8 mouse cellular contexts compared by ENCODE assay signal in the genomic region with DNA sequence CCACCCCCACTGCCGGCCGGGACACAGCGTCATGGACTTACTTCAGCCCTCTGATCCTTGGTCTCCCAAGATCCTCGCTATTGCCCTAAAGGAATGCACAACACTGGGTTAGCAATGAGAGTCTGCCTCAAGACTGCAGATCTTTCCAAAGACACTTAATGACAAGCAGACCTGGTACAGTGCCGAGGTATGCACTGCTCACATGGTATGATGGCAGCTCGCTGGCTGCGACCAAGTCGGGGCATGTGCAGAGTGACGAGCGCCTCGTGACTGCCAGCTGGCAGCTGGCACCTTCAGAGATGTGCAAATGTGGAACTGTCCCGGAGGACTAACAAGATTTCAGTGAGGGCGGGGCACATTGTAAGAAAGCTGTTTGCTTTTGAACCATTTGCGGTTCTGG.
A peak's percentile ranks its signal among the peaks of the same experiment; 100 is the strongest.
DNase-seq lines count a peak whose midpoint lies in the region; ATAC-seq lines count a peak whose summit lies in the region.

No protein-coding gene starts in this region.

- intact Hi-C loops in left cerebral cortex, postnatal 4 days (cut with DNase I) = no loop called here

- DNase-seq in urinary bladder, postnatal 14 days (ENCODE audit: low spot score) = peak; percentile 23
- DNase-seq in urinary bladder, postnatal 4 days (ENCODE audit: low spot score in 2 of 2) = no peak
- DNase-seq in gastrocnemius, adult 8-10 months (ENCODE audit: low spot score in 2 of 2) = peak; percentile 27 to 53
- DNase-seq in left cerebral cortex, postnatal 4 days = peak; percentile 84
- peak; percentile 67 to 77 for DNase-seq in right cerebral cortex, postnatal 36 days (ENCODE audit: low spot score in 2 of 2)
- DNase-seq in cerebellum, postnatal 36 days = no peak

- H3K36me3 ChIP-seq in kidney, embryonic 14.5 days (ENCODE audit: control insufficient read depth, insufficient read depth, low read length) = no peaks in the 10 kb centered on the region

- no peaks in the 10 kb centered on the region for H3K9me3 ChIP-seq in kidney, embryonic 14.5 days (ENCODE audit: control insufficient read depth, low read length)

- H3K27ac ChIP-seq in kidney, embryonic 14.5 days (ENCODE audit: low read depth, low read length) = peak overlapping the region; percentile 38; the same call in 1 of the 2 replicates

- no peak overlapping the region for H3K9ac ChIP-seq in kidney, embryonic 14.5 days (ENCODE audit: low read depth, low read length)

- no peak for ATAC-seq in kidney, embryonic 14.5 days (ENCODE audit: low FRiP score, low TSS enrichment)
- ATAC-seq in megakaryocyte-erythroid progenitor cell, adult 5-6 weeks (replicated peaks; ENCODE audit: low FRiP score, low TSS enrichment, poor library complexity, severe bottlenecking) = no peak

- 62% methylated on average over 14 of the region's 14 CpGs for WGBS in kidney, embryonic 14.5 days

- H3K4me1 ChIP-seq in kidney, embryonic 14.5 days (ENCODE audit: control insufficient read depth, insufficient read depth, low read length) = peaks cover 29% of the 10 kb centered on the region

- H3K4me2 ChIP-seq in kidney, embryonic 14.5 days (replicated peaks; ENCODE audit: low read depth, low read length) = no peak overlapping the region

- no peaks in the 10 kb centered on the region for H3K27me3 ChIP-seq in kidney, embryonic 14.5 days (ENCODE audit: control insufficient read depth, insufficient read depth, low read length)

- H3K4me3 ChIP-seq in kidney, embryonic 14.5 days (ENCODE audit: low read length) = no peak overlapping the region

Comparison
In these comparisons a context has a peak if more than half of its experiments do, and no peak if none do; other contexts are left out.
1. DNase-seq: peak in urinary bladder, postnatal 14 days (single experiment), gastrocnemius, adult 8-10 months (2 of 2), left cerebral cortex, postnatal 4 days (single experiment) and right cerebral cortex, postnatal 36 days (2 of 2); none in urinary bladder, postnatal 4 days (0 of 2) and cerebellum, postnatal 36 days (0 of 2).